Mouse (Mus musculus) CH12.LX (cell line): ENCODE measurements around the gene Gm45753. TPM values are rescaled to one million over a fixed set of nuclear protein-coding genes. Genes with fewer than 3 reads are reported as not detected.

ENCODE experiments used
- DNase-seq: peaks from one replicate; pipeline ENCODE4 v3.0.0-alpha.2; 2013; ENCODE audit errors: extremely low read depth
- H3K27ac ChIP-seq: 2 replicates; pipeline ENCODE4 v1.5.1; 2012; ENCODE audit warnings: low read depth, mild to moderate bottlenecking, control low read depth, moderate library complexity; ENCODE audit not compliant: insufficient read depth
- H3K27me3 ChIP-seq: replicated peaks from 2 replicates; pipeline ENCODE3; 2012; ENCODE audit warnings: inconsistent platforms
- H3K36me3 ChIP-seq, 2 experiments: replicated peaks in 1 of 2; 2 replicates each; pipeline versions ENCODE3 to v1.6.1; 2012; ENCODE audit warnings: inconsistent platforms in 1 of 2, low read length in 1 of 2, mild to moderate bottlenecking in 1 of 2, mixed read lengths in 1 of 2, moderate library complexity in 1 of 2; ENCODE audit not compliant: control insufficient read depth in 1 of 2, insufficient read depth in 1 of 2
- H3K4me1 ChIP-seq, 2 experiments: 2 replicates each; pipeline ENCODE4 v1.6.1; 2012; ENCODE audit warnings: inconsistent platforms in 1 of 2, moderate library complexity in 1 of 2; ENCODE audit not compliant: insufficient read depth in 2 of 2, control insufficient read depth in 1 of 2
- H3K4me2 ChIP-seq: 2 replicates; pipeline ENCODE4 v1.6.1; 2012; ENCODE audit warnings: low read depth, mild to moderate bottlenecking, control low read depth; ENCODE audit not compliant: poor library complexity, insufficient read depth, severe bottlenecking
- H3K4me3 ChIP-seq, 3 experiments: fragments of 150-350 bp in 1 of 3; sonication (generic) in 1 of 3; replicated peaks in 1 of 3; 2 replicates each; pipeline versions ENCODE3 to v1.5.1; 2011 to 2012; ENCODE audit warnings: low read depth in 2 of 3, low read length in 2 of 3, mild to moderate bottlenecking in 2 of 3, moderate library complexity in 2 of 3, control low read depth in 1 of 3, improper control_type of control experiment in 1 of 3, inconsistent platforms in 1 of 3, mixed read lengths in 1 of 3; ENCODE audit not compliant: poor library complexity in 1 of 3
- H3K79me2 ChIP-seq: replicated peaks from 2 replicates; pipeline ENCODE4 v1.6.1; 2012; ENCODE audit warnings: mild to moderate bottlenecking, moderate library complexity; ENCODE audit not compliant: control insufficient read depth, poor library complexity, insufficient read depth, severe bottlenecking; ENCODE audit errors: extremely low read depth
- H3K9ac ChIP-seq: 2 replicates; pipeline ENCODE4 v1.6.1; 2012; ENCODE audit warnings: low read depth, mild to moderate bottlenecking, control low read depth, moderate library complexity; ENCODE audit not compliant: insufficient read depth
- H3K9me3 ChIP-seq: replicated peaks from 2 replicates; pipeline ENCODE3; 2012; ENCODE audit warnings: low read length, inconsistent platforms, mixed read lengths
- E2F4 ChIP-seq: IDR thresholded peaks from 2 replicates; pipeline ENCODE4 v1.6.1; 2011; ENCODE audit warnings: low read depth, low read length, improper control_type of control experiment; ENCODE audit not compliant: insufficient replicate concordance
- ELF1 ChIP-seq: IDR thresholded peaks from 2 replicates; pipeline ENCODE4 v1.6.1; 2014; ENCODE audit warnings: low read depth, mild to moderate bottlenecking, inconsistent platforms, low read length, improper control_type of control experiment
- EP300 ChIP-seq: IDR thresholded peaks from 2 replicates; pipeline ENCODE4 v1.6.1; 2011; ENCODE audit warnings: low read length, improper control_type of control experiment
- HCFC1 ChIP-seq: IDR thresholded peaks from 2 replicates; pipeline ENCODE4 v1.6.1; 2012; ENCODE audit warnings: low read depth, mild to moderate bottlenecking, inconsistent platforms, low read length, improper control_type of control experiment
- IRF4 ChIP-seq: IDR thresholded peaks from 2 replicates; pipeline ENCODE4 v1.6.1; 2014; ENCODE audit warnings: low read depth, mild to moderate bottlenecking, inconsistent platforms, low read length, improper control_type of control experiment
- JUND ChIP-seq: conservative IDR thresholded peaks from 2 replicates; pipeline ENCODE4 v1.6.1; 2011; ENCODE audit warnings: low read depth, low read length, improper control_type of control experiment
- MAFK ChIP-seq: IDR thresholded peaks from 2 replicates; pipeline ENCODE4 v1.6.1; 2011; ENCODE audit warnings: low read length, improper control_type of control experiment; ENCODE audit not compliant: insufficient replicate concordance
- MAX ChIP-seq: IDR thresholded peaks from 2 replicates; pipeline ENCODE4 v1.6.1; 2011; ENCODE audit warnings: low read length, improper control_type of control experiment
- MAZ ChIP-seq: IDR thresholded peaks from 2 replicates; pipeline ENCODE4 v1.6.1; 2012; ENCODE audit warnings: low read depth, mild to moderate bottlenecking, inconsistent platforms, low read length, improper control_type of control experiment, moderate library complexity
- MYC ChIP-seq: IDR thresholded peaks from 2 replicates; pipeline ENCODE4 v1.6.1; 2011; ENCODE audit warnings: low read depth, mild to moderate bottlenecking, improper control_type of control experiment, low read length
- PAX5 ChIP-seq: IDR thresholded peaks from 2 replicates; pipeline ENCODE4 v1.6.1; 2012; ENCODE audit warnings: low read length, inconsistent platforms, mixed read lengths
- POLR2AphosphoS2 ChIP-seq: IDR thresholded peaks from 2 replicates; pipeline ENCODE4 v1.6.1; 2011; ENCODE audit warnings: low read depth, low read length, improper control_type of control experiment
- SIN3A ChIP-seq: IDR thresholded peaks from 2 replicates; pipeline ENCODE4 v1.6.1; 2012; ENCODE audit warnings: low read length, improper control_type of control experiment, inconsistent platforms
- SMC3 ChIP-seq: IDR thresholded peaks from 2 replicates; pipeline ENCODE4 v1.6.1; 2011; ENCODE audit warnings: low read depth, low read length, improper control_type of control experiment
- TCF12 ChIP-seq: IDR thresholded peaks from 2 replicates; pipeline ENCODE4 v1.6.1; 2014; ENCODE audit warnings: low read depth, mild to moderate bottlenecking, inconsistent platforms, low read length, improper control_type of control experiment
- USF2 ChIP-seq: conservative IDR thresholded peaks from 2 replicates; pipeline ENCODE4 v1.6.1; 2011; ENCODE audit warnings: low read depth, low read length, improper control_type of control experiment
- ZKSCAN1 ChIP-seq: IDR thresholded peaks from 2 replicates; pipeline ENCODE4 v1.6.1; 2012; ENCODE audit warnings: low read depth, inconsistent platforms, low read length, improper control_type of control experiment, borderline replicate concordance
- ZMIZ1 ChIP-seq: IDR thresholded peaks from 2 replicates; pipeline ENCODE4 v1.6.1; 2012; ENCODE audit warnings: low read depth, mild to moderate bottlenecking, inconsistent platforms, low read length, improper control_type of control experiment
- ZNF384 ChIP-seq: IDR thresholded peaks from 2 replicates; pipeline ENCODE4 v1.6.1; 2012; ENCODE audit warnings: low read depth, low read length, improper control_type of control experiment, inconsistent platforms
- dilution Hi-C: fragments of 300-500 bp; cut with MboI; formaldehyde crosslinking; loops from 2 replicates; pipeline ENCODE4 v1.14.3; 2020; ENCODE audit warnings: low sequenced_read_pairs; ENCODE audit not compliant: extremely low pct_unique_long_range_greater_than_20kb, extremely low pct_ligation_motif_present
- in situ Hi-C: fragments of 300-500 bp; cut with MboI; formaldehyde crosslinking; loops from 3 replicates; pipeline ENCODE4 v1.14.3; 2019; ENCODE audit warnings: low sequenced_read_pairs, low pct_ligation_motif_present, low pct_unique_long_range_greater_than_20kb, mixed read lengths
- polyA plus RNA-seq: library from polyadenylated mRNA; unstranded; fragments of >175 nt; gene quantifications from 2 replicates; pipeline ENCODE4 v1.2.1, GENCODE M21; 2012; ENCODE audit warnings: low read depth; ENCODE audit not compliant: insufficient read length
- total RNA-seq, 2 experiments: library from RNA; depleted of rRNA; stranded (reverse); fragments of 300-350 nt in 1 of 2; fragments of >200 nt in 1 of 2; gene quantifications; 2 replicates each; pipeline ENCODE4 v1.2.3; 2012 to 2014

The Gm45753 gene
- total and polyA plus RNA-seq, 3 experiments: not detected

DNA sequence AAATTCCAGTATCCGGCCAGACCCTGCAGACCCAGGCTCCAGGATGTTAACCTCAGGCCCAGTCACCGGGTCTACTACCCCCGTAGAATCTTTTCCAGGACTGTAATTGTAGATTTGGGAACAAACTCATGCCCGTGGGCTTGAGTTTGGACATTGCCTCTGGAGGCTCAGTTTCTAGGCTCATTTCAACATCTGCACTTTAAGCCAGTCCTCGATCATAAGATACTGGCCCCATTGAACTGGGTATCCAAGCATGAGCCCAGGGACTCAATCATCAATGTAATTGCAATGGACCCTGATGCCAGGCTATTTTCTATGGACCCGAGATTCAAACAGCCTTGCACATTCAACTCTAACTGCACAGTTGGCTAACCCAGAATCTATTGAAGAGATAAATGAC, 13.0 kb downstream of the Gm45753 start:
- Histone ChIP-seq H3K27ac (no peak overlapping the region), H3K4me3 (no peak overlapping the region), H3K36me3 (no peaks in the 10 kb centered on the region), H3K27me3 (no peaks in the 10 kb centered on the region), H3K9ac (no peak overlapping the region)
- in situ Hi-C loops (no loop called here), dilution Hi-C loops (no loop called here)
- TF ChIP-seq MAX (no peak), USF2 (no peak), HCFC1 (no peak), MYC (no peak), E2F4 (no peak), MAFK (no peak), ZMIZ1 (no peak), ZNF384 (no peak), JUND (no peak), ELF1 (no peak), MAZ (no peak), POLR2AphosphoS2 (no peak), SIN3A (no peak), IRF4 (no peak), ZKSCAN1 (no peak)
- TF ChIP-seq, all 38 proteins: peak for 0
- H3K4me1 ChIP-seq: no peaks in the 10 kb centered on the region
- no peak overlapping the region for H3K4me2 ChIP-seq
- DNase-seq: no peak
- no peaks in the 10 kb centered on the region for H3K79me2 ChIP-seq
- H3K9me3 ChIP-seq: no peaks in the 10 kb centered on the region

DNA sequence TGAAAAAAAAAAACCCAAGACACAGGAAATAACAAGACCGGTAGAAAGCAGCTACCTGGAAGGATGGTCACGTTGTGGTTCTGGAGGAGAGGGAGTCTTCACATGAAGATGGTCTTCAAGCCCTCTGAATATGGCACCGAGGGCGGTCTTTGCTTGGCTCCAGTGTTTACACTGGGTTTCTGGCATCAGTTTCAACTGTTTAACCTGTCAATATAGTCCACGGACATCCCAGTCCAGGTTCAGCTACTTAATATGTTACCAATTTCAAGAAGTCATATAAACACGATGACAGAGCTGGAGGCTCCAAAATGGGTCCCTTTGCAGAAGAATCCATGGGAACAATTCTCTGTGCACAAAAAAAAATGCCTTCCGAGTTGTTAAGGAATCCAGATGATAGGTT, 13.6 kb downstream of the Gm45753 start, which contains the start of gene Klkb1:
Gene Klkb1, minus strand, starts transcription at position 173 of the 400 bp plus-strand sequence.
- no peaks in the 10 kb centered on the region for H3K4me1 ChIP-seq
- no peaks in the 10 kb centered on the region for H3K27me3 ChIP-seq
- in situ Hi-C loops (no loop called here), dilution Hi-C loops (no loop called here)
- H3K79me2 ChIP-seq: no peaks in the 10 kb centered on the region
- no peak for DNase-seq
- no peaks in the 10 kb centered on the region for H3K9me3 ChIP-seq
- TF ChIP-seq TCF12: no peak
- no peak for TF ChIP-seq SMC3
- no peak for TF ChIP-seq IRF4
- TF ChIP-seq ELF1: no peak
- no peak for TF ChIP-seq EP300
- no peak for TF ChIP-seq JUND
- TF ChIP-seq PAX5: no peak
- no peak within 1 kb of the TSS for H3K4me2 ChIP-seq
- no peak within 1 kb of the TSS for H3K27ac ChIP-seq
- no peak within 1 kb of the TSS for H3K4me3 ChIP-seq
- no peaks in the 10 kb centered on the region for H3K36me3 ChIP-seq
- H3K9ac ChIP-seq: no peak within 1 kb of the TSS
